Mouse (Mus musculus): Measurements from ENCODE around the gene Ola1. TPM values are rescaled to one million over a fixed set of nuclear protein-coding genes. Genes with fewer than 3 reads are reported as not detected.

Gene Ola1
- polyA plus RNA-seq, 1 experiment from 2014 or later = 69.5 TPM

DNA sequence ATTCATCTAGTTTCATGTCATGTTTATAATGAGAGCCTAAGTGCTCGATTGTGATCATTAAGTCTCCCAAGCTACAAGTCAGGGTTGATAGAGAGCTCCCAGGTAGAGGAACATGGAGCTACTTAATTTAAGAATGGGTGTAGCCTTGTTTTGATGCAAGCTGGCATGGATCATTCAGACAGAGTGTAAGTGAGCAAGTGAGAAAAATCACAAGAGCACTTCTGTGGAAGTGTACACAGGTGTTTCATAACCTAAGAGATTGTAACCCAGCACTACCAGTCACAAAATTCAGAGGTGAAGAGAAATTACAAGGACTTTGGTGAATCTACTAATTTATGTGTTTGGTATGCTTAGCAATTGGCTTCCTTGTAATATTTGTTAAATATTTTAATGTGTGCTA, 54.1 kb downstream of the Ola1 start:
- H3K9ac ChIP-seq (ENCODE audit: low read depth, low read length) = no peak overlapping the region
- no peaks in the 10 kb centered on the region for H3K4me1 ChIP-seq (replicated peaks; ENCODE audit: insufficient read depth, low read length)
- H3K27ac ChIP-seq = no peak overlapping the region
- TF ChIP-seq CTCF (IDR thresholded peaks at IDR 0.05; ENCODE audit: low read depth) = no peak
- H3K36me3 ChIP-seq (ENCODE audit: insufficient read depth, low read length) = no peaks in the 10 kb centered on the region
- ATAC-seq (replicated peaks; ENCODE audit: low FRiP score, low read depth) (no peak), DNase-seq (ENCODE audit: low spot score) (no peak)
- no peak overlapping the region for H3K4me3 ChIP-seq (replicated peaks; ENCODE audit: low read depth, low read length)
- no peaks in the 10 kb centered on the region; the same call in 1 of the 2 replicates for H3K9me3 ChIP-seq (replicated peaks; ENCODE audit: low read length)
- whole genome bisulfite sequencing = 76% methylated on average over 1 of the region's 1 CpGs
- H3K27me3 ChIP-seq (ENCODE audit: insufficient read depth, low read length) = no peaks in the 10 kb centered on the region
- H3K4me2 ChIP-seq (ENCODE audit: low read length) = no peak overlapping the region

DNA sequence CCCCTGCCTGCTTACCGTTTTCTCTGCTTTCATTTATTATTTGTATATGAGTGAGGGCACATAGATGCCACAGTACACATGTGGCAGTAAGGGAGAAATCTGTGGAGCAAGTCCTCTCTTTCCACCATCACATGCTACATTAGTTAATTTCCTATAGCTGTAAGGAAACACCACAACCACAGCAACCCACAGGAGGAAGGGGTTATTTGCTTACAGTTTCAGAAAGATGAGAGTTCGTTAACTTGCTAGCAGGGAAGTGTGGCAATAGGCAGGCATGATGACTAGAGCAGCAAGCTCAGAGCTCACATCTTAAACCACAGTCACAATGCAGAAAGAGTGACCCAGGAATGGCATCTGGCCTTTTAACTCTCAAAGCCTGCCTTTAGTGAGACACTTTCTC, 58.0 kb downstream of the Ola1 start:
- DNase-seq (ENCODE audit: low spot score) = no peak
- Histone ChIP-seq H3K9me3 (replicated peaks; ENCODE audit: low read length) (no peaks in the 10 kb centered on the region; the same call in 1 of the 2 replicates), H3K36me3 (ENCODE audit: insufficient read depth, low read length) (0 out of 2 replicates have a peak, but pooled peaks cover 4% of the 10 kb centered on the region), H3K4me3 (replicated peaks; ENCODE audit: low read depth, low read length) (no peak overlapping the region), H3K4me2 (ENCODE audit: low read length) (no peak overlapping the region), H3K27ac (no peak overlapping the region), H3K27me3 (ENCODE audit: insufficient read depth, low read length) (no peaks in the 10 kb centered on the region), H3K9ac (ENCODE audit: low read depth, low read length) (no peak overlapping the region), H3K4me1 (replicated peaks; ENCODE audit: insufficient read depth, low read length) (no peaks in the 10 kb centered on the region)
- 73% methylated on average over 2 of the region's 2 CpGs for WGBS
- TF ChIP-seq CTCF (IDR thresholded peaks at IDR 0.05; ENCODE audit: low read depth) = no peak
- no peak for ATAC-seq (replicated peaks; ENCODE audit: low FRiP score, low read depth)

DNA sequence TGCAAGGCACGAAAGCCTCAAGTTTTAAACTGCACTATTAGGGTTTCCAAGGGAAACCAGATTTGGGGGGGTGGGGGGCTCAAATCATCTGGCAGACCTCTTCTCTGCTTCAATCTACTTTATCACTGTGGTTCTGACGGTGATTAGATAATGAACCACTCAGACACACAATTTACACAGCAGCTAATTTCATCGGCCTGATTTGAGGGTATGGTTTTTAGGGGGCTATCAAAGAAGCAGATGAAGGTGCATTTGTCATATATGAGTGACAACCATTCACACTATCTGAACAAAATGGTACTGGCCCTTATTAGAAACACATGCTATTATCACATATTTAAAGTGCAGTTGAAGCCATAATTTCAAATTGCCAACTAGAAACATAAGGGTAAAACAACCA, 61.5 kb downstream of the Ola1 start:
- WGBS = 98% methylated on average over 3 of the region's 3 CpGs

DNA sequence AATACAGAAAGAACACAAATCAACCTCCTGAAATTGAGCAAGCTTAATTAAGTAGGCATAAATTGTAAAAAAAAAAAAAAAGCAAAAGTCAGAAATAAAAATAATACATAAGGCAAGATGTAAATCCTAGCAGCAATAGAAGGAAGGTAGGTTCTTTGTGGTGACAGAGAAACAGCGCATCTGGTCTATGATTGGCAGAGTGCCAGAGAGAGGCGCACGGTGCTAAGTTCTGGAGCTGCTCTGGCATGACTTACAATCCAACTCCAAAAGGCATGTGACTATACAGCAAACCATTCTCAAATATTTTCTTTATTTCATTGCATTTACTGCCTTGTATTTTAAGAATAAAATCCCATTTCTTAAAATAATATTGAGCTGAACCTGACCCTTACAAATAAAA, 68.2 kb downstream of the Ola1 start:
- H3K36me3 ChIP-seq (ENCODE audit: insufficient read depth, low read length) = 0 out of 2 replicates have a peak, but pooled peaks cover 3% of the 10 kb centered on the region
- H3K4me3 ChIP-seq (replicated peaks; ENCODE audit: low read depth, low read length) = no peak overlapping the region
- no peaks in the 10 kb centered on the region for H3K27me3 ChIP-seq (ENCODE audit: insufficient read depth, low read length)
- no peak overlapping the region for H3K27ac ChIP-seq
- WGBS = 41% methylated on average over 3 of the region's 3 CpGs
- no peak overlapping the region for H3K9ac ChIP-seq (ENCODE audit: low read depth, low read length)
- no peaks in the 10 kb centered on the region for H3K4me1 ChIP-seq (replicated peaks; ENCODE audit: insufficient read depth, low read length)
- no peak for TF ChIP-seq CTCF (IDR thresholded peaks at IDR 0.05; ENCODE audit: low read depth)
- no peak overlapping the region for H3K4me2 ChIP-seq (ENCODE audit: low read length)
- no peak for ATAC-seq (replicated peaks; ENCODE audit: low FRiP score, low read depth)
- no peaks in the 10 kb centered on the region for H3K9me3 ChIP-seq (replicated peaks; ENCODE audit: low read length)
- DNase-seq (ENCODE audit: low spot score) = no peak

More for the DNA sequence above, 61.5 kb downstream of the Ola1 start:
- no peak for ATAC-seq (replicated peaks; ENCODE audit: low FRiP score, low read depth)
- no peaks in the 10 kb centered on the region for H3K27me3 ChIP-seq (ENCODE audit: insufficient read depth, low read length)
- no peak overlapping the region for H3K4me3 ChIP-seq (replicated peaks; ENCODE audit: low read depth, low read length)
- no peak for DNase-seq (ENCODE audit: low spot score)
- 0 out of 2 replicates have a peak, but pooled peaks cover 9% of the 10 kb centered on the region for H3K36me3 ChIP-seq (ENCODE audit: insufficient read depth, low read length)
- H3K4me2 ChIP-seq (ENCODE audit: low read length) = no peak overlapping the region
- TF ChIP-seq CTCF (IDR thresholded peaks at IDR 0.05; ENCODE audit: low read depth) = no peak
- H3K27ac ChIP-seq = no peak overlapping the region
- H3K9ac ChIP-seq (ENCODE audit: low read depth, low read length) = no peak overlapping the region
- no peaks in the 10 kb centered on the region for H3K9me3 ChIP-seq (replicated peaks; ENCODE audit: low read length)
- H3K4me1 ChIP-seq (replicated peaks; ENCODE audit: insufficient read depth, low read length) = no peaks in the 10 kb centered on the region

DNA sequence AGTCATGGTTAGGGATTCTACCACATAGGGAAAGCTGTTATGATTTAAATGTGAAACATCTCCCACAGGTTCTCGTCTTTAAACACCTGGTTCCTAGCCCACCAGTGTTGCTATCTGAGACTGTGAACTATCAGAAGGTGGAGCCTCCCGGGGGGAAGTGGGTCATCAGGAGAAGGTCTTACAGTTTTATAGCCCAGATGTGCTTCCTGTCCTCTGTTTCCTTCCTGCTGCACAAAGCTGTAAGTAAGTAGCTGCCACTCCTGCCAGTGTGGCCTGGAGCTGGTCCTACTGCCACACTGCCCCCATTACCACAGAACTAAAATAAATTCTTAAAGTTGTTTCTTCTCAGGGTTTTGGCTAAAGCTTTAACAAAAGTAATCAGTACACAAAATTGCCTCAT, 72.6 kb downstream of the Ola1 start:
- WGBS = 45% methylated on average over 2 of the region's 2 CpGs
- Histone ChIP-seq H3K27me3 (ENCODE audit: insufficient read depth, low read length) (no peaks in the 10 kb centered on the region), H3K4me3 (replicated peaks; ENCODE audit: low read depth, low read length) (no peak overlapping the region), H3K9me3 (replicated peaks; ENCODE audit: low read length) (no peaks in the 10 kb centered on the region), H3K4me1 (replicated peaks; ENCODE audit: insufficient read depth, low read length) (peaks cover 4% of the 10 kb centered on the region; the same call in 1 of the 2 replicates), H3K4me2 (ENCODE audit: low read length) (no peak overlapping the region), H3K27ac (no peak overlapping the region), H3K9ac (ENCODE audit: low read depth, low read length) (no peak overlapping the region), H3K36me3 (ENCODE audit: insufficient read depth, low read length) (no peaks in the 10 kb centered on the region)
- ATAC-seq (replicated peaks; ENCODE audit: low FRiP score, low read depth) (no peak), DNase-seq (ENCODE audit: low spot score) (peak; percentile 15)
- TF ChIP-seq CTCF (IDR thresholded peaks at IDR 0.05; ENCODE audit: low read depth) = no peak

DNA sequence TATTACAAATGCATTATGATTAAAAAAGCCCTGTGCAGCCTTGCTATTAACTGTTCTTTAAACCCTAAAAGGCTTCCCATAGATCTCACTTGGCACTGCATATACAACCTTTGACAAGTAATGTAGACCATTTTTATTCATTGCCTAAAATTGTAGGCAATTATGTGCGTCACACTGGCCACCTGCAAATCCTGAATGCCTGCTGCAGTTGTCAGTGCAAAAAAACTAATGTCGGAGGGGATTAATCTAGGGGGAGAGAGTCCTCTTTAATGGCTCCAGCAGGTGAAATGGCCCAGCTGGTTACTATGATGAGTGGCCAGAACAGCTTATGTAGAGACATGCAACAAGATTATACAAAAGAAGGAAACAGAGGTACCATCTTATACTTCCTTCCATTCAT, 75.0 kb downstream of the Ola1 start:
- ATAC-seq (replicated peaks; ENCODE audit: low FRiP score, low read depth) = no peak
- Histone ChIP-seq H3K36me3 (ENCODE audit: insufficient read depth, low read length) (no peaks in the 10 kb centered on the region), H3K9ac (ENCODE audit: low read depth, low read length) (no peak overlapping the region), H3K4me2 (ENCODE audit: low read length) (no peak overlapping the region), H3K4me1 (replicated peaks; ENCODE audit: insufficient read depth, low read length) (peaks cover 4% of the 10 kb centered on the region; the same call in 1 of the 2 replicates), H3K4me3 (replicated peaks; ENCODE audit: low read depth, low read length) (no peak overlapping the region), H3K27me3 (ENCODE audit: insufficient read depth, low read length) (no peaks in the 10 kb centered on the region), H3K27ac (no peak overlapping the region), H3K9me3 (replicated peaks; ENCODE audit: low read length) (no peaks in the 10 kb centered on the region)
- 53% methylated on average over 2 of the region's 2 CpGs for WGBS
- no peak for TF ChIP-seq CTCF (IDR thresholded peaks at IDR 0.05; ENCODE audit: low read depth)
- no peak for DNase-seq (ENCODE audit: low spot score)

Data from kidney, postnatal 0 days (tissue).